Mouse (Mus musculus): Measurements from ENCODE around the gene Zfp688.
A peak's percentile ranks its signal among the peaks of the same experiment; 100 is the strongest.
"Not testable (repeated sequence)": the region's sequence is repeated elsewhere in the genome, so short reads cannot be mapped to it uniquely, and the experiment has no call there.

The Zfp688 gene

GRCm38 (mm10) chr7:127421388-127422191, at the start of gene Zfp688:
Zfp688 (minus strand) TSS chr7:127422068.
- DNase-seq (ENCODE audit: low read depth, low spot score) = peak; percentile 90

DNA sequence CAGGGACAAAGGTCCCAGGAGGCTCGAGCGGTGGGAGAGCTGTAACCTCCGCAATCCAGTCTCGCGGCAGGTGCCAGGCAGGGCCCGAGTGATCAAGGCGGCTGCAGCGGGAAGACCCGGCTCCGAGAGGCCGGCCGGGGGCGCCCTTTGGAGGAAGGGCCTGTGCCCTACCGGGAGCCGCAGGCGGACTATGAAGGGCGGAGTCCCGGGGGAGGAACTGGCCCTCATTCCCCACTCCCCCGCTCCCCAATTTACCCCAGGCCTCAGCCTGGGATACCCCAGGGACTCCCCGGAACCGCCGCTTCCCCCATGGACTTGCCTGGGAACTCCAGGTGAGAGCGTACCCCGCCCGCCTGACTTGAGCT, 49.8 kb upstream of the Zfp688 start:
- no peak for DNase-seq (ENCODE audit: low read depth, low spot score)

DNA sequence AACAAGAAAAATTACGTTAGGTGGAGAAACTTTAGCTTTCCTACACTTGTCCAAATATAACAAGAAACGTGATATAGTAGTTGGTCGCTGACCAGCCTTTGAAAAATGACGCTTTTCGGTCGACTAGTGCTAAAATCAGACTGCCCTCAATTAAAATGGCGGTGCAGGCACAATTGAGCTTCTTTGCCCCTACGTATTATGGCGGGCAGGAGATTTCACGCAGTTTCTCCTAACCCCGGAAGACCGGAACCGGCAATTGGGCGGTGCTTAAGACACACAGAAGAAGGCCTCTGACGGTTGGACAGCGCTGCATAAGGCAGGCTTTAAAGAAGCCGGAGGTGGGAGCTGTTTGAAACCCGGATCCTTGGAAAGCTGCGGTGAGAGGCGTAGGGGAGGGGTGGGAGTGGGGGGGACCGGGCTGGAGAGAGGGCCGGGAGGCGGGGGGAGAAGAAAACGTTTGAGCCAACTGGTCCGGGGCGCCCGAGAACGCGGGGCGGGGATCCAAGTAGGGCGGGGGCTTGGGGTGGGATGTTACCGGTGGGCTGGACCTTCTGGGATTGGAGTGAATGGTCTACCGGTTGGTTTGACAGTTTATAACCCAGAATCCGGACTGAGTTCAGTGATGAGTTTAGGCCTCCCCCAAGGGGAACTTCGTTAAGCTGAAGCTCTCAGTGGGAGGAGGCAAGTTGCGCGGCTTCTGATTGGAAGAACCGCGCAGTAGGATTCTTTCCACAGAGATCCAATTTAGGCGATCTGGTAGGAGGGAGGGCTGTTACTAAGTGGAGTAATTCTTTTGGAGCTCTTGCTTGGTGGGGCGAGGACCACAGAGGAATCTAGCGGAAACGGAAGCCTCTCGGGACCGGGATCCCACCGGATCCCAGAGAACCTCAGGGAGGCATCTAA, 49.1 kb upstream of the Zfp688 start:
- peak; percentile 96 for DNase-seq (ENCODE audit: low read depth, low spot score)

- DNase-seq (ENCODE audit: low read depth, low spot score) = no peak
Observed at GRCm38 (mm10) chr7:127470011-127470715, 48.3 kb upstream of the Zfp688 start.

GRCm38 (mm10) chr7:127466606-127467005, 44.7 kb upstream of the Zfp688 start:
- no peak for DNase-seq (ENCODE audit: low read depth, low spot score)

- not testable (repeated sequence) for DNase-seq (ENCODE audit: low read depth, low spot score)
Observed at GRCm38 (mm10) chr7:127465670-127466069, 43.8 kb upstream of the Zfp688 start.

DNA sequence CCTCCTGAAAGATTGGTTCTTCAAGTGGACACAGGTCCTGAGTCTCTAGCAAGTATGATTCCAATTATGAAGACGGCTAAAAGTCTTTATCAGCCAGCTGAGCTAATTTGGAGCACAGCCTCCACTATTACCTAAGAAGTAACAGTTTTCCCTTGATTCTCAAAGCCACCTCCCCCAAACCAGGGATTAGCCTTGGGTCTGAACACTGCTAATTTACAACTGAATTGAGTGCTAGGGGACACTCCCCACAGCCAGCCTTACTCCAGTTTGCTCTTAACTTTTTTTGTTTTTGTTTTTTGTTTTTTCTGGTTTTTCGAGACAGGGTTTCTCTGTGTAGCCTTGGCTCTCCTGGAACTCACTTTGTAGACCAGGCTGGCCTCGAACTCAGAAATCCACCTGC, 43.3 kb upstream of the Zfp688 start:
- DNase-seq (ENCODE audit: low read depth, low spot score) = no peak

DNA sequence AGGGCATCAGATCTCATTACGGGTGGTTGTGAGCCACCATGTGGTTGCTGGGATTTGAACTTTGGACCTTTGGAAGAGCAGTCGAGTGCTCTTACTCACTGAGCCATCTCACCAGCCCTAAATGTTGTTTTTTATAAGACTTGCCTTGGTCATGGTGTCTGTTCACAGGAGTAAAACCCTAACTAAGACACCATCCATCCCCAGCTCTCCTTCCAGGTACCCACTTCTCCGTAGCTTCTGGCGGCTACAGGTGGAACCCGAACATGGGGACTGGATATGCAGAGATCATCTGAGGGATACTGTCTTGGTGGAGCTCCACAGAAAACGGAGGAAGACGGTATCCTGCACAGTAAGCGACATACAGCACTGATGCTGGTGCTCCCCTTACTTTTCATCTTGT, 37.4 kb upstream of the Zfp688 start, which contains the start of gene Prr14:
Gene Prr14, plus strand, starts transcription at position 301 of the 400 bp plus-strand sequence.
- not testable (repeated sequence) for DNase-seq (ENCODE audit: low read depth, low spot score)

- DNase-seq (ENCODE audit: low read depth, low spot score) = not testable (repeated sequence)
Observed at GRCm38 (mm10) chr7:127458371-127459122, 36.7 kb upstream of the Zfp688 start.

DNA sequence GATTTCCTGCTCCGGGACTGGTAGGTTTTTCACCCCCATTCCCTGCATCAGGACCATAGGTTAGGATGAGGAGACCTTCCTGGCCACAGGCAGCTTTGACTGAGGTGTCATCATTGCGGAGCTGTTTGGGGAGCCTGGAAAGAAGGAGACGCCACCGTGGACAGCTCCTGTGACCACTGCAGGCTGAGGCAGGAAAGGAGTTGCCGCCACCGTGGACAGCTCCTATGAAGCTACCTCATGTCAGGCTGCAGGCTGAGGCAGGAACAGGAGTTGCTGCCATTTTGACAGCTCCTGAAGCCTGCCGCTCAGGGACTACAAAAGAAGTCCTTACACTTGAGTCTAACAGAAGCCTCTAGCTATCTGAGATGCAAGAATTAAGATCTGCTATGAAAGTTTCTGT, 33.0 kb upstream of the Zfp688 start:
- no peak for DNase-seq (ENCODE audit: low read depth, low spot score)

DNA sequence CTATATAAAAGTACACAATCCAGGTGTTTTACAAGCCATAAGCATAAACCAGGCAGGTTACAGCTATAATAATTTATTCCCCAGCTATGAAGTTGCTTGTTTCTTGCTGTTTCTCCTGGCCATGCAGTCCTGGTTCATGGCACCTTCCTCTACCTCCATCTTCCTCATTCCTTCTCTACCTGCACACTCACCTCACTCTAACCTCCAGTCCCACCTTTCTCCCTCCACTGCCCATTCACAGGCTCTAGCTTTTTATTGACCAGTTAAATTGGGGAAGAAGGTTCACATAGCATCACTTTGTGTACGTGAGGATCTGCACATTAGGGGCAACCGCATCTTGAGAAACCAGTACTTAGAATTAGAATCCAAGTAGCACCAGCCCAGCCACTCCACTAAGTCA, 31.2 kb upstream of the Zfp688 start:
- DNase-seq (ENCODE audit: low read depth, low spot score) = no peak

DNA sequence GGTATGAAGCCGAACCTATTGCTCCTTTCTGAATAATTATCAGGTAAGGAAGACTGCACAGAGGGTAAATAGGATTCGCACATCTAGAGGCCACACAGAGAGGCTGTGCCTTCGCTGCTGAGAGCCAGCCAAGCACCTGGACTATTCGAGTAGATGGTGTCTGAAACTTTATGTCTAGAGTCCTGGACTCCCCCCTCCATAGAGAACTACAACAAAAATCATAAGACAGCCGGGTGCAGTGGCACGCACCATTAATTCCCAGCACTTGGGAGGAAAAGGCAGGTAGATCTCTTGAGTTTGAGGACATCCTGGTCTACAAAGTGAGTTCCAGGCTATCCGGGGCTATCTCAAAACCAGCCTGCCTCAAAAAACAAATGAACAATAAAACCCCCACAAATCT, 28.1 kb upstream of the Zfp688 start:
- DNase-seq (ENCODE audit: low read depth, low spot score) = no peak

DNA sequence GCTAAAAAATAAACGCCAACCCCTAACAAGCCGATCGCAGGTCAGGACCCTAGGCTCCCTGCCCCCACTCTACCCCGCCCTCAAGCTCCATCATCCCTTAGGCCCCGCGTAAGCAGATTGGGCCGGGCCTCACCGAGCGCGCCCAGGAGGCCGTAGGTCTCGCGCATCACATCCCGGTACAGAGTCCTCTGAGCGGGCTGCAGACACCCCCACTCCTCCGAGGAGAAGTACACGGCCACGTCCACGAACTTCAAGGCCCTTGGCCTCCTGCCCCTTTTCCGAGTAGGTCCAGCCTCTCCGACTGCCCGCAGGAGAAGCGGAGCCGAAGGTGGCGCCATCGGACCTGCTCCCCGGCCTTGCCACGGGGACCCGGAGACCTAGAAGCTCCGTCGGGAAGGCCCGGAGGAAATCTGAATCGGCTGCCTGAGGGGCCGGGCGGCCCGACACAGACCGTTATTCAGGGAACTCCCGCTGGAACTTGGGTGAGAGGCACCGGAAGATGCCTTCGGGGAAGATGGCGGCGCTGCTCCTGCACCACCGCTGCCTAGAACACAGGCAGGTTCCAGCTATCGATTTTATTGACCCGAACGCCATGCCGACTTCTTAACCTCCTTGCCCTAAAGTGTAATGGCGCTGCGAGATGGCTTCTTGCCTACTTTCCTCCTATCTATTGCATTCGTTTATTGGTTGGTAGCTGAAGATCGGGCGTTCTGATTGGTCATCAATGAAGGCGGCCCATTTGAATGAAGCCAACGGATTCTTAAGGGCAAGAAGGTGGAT, 26.8 kb upstream of the Zfp688 start, which contains the start of gene Zfp689:
Gene Zfp689, minus strand, starts transcription at position 638 of the 780 bp plus-strand sequence.
- peak; percentile 97 for DNase-seq (ENCODE audit: low read depth, low spot score)

DNA sequence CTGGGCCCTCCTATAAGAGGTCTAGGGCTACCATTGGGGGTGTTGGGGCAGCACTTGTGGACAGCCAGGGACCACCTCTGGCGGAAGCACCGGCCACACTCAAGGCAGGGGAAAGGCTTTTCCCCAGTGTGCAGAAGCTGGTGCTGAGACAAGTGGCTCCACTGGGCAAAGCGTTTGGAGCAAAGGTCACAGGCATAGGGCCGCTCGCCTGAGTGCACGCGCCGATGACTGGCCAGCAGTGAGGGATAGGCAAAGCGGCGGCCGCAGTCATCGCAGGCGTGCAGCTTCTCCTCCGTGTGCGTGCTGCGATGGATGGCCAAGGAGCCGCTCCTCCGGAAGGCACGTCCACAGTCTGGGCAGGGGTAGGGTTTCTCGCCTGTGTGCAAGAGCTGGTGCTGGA, 22.1 kb upstream of the Zfp688 start:
- DNase-seq (ENCODE audit: low read depth, low spot score) = no peak

DNA sequence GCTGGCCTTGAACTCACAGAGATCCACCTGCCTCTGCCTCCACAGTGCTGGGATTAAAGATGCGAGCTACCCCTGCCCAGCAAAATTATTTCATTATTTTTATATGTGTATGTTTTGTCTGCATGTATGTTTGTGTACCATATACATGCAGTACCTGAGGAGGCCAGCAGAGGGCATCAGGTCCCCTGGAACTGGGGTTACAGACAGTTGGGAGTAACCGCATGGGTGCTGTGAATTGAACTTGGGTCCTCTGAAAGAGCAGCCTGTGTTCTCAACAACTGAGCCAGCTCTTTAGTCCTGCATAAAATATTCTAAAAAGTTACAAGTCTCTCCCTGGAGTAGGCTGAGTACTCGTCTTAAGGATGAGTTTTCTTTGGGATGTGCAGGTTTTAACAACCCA, 15.9 kb upstream of the Zfp688 start:
- DNase-seq (ENCODE audit: low read depth, low spot score) = no peak

GRCm38 (mm10) chr7:127435206-127435605, 13.3 kb upstream of the Zfp688 start:
- no peak for DNase-seq (ENCODE audit: low read depth, low spot score)

- no peak for DNase-seq (ENCODE audit: low read depth, low spot score)
Observed at GRCm38 (mm10) chr7:127426354-127426753, 4.5 kb upstream of the Zfp688 start.

DNA sequence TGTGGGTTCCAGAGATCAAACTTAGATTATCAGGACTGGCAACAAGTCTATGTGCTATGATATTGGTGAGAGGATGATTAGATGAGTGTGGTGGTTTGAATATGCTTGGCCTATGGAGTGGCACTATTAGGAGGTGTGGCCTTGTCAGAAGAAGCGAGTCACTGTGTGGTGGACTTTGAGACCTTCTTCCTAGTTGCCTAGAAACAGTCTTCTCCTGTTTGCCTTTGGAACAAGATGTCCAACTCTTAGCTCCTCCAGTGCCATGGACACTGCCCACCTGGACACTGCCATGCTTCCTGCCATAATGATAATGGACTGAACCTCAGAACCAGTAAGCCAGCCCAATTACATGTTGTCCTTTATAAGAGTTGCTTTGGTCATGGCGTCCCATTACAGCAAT, 4.0 kb upstream of the Zfp688 start:
- no peak for DNase-seq (ENCODE audit: low read depth, low spot score)

DNA sequence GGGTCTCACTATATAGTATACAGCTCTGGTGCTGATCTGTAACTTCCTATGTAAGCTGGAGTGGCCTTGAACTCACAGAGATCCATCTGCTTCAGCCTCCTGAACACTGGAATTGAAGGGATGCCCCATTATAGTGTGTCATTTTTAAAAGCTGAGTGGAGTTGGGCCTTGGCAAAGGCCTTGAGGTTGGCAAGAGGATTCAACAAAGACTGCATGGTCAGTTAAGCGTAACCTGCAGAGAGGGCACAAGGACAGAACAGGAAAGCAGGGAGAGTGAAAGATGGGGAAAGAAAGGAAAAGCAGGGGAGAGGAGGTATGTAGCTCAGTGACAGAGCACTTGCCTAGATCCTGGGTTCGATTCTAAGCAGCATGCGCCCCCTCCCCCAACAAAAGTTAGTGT, 3.4 kb upstream of the Zfp688 start:
- no peak for DNase-seq (ENCODE audit: low read depth, low spot score)

DNA sequence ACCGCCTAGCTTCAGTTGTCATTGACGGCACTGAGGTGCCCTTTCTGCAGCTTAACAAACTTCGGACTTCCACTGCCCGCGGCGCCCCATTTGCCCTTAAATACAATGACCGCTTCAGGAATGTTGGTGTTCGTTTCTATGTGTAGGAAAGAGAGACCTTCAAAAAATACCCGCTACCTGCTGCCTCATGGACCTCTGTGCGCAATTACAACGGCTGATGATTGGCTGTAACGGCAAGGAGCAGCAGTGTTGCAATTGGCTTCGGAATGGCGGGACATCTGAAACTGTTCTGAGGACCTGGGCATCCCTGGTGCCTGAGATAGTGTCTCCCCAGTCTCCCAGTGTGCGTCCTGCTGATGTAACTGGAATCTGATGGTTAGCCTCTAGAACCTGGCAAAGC, 379 bp upstream of the Zfp688 start:
- no peak for DNase-seq (ENCODE audit: low read depth, low spot score)

Measured in forelimb bud, embryonic 11.5 days (tissue).